Mouse (Mus musculus): ENCODE measurements around the gene Ctps2. TPM values are rescaled to one million over a fixed set of nuclear protein-coding genes. Genes with fewer than 3 reads are reported as not detected.
"Not testable (repeated sequence)": the region's sequence is repeated elsewhere in the genome, so short reads cannot be mapped to it uniquely, and the experiment has no call there.

The Ctps2 gene
- 52.8 and 57.7 TPM in 2 replicates for polyA plus RNA-seq (2015; fragmentation: Nextera tagmentation; extraction: Ambion mirVana)

DNA sequence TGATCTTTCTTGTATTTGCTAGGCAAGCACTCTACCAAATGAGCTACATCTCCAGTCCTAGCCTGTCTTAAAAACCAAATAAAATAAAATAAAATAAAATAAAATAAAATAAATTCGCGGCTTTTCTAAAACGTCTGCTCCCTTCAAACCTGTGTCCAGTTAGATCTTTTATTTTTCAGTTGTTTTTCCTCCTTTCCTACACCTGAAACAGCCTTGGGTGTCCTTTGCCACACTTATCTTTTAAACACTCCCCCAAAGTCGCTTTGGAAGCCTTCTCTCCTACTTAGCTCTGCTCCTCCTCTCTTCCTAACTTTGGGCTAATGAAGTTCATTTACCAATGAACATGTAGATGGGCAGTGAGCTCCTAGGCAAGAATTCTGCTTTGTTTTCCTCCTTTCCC, at the start of gene Ctps2:
Gene Ctps2 (plus strand): TSS at position 301 of the 400 bp plus-strand sequence.
- Histone ChIP-seq H3K36me3 (ENCODE audit: control insufficient read depth, insufficient read depth) (no peaks in the 10 kb centered on the region), H3K4me1 (ENCODE audit: control insufficient read depth, insufficient read depth, low read length) (0 out of 2 replicates have a peak, but pooled peaks cover 5% of the 10 kb centered on the region), H3K27ac (ENCODE audit: low read length) (peak within 1 kb of the TSS; percentile 77), H3K9me3 (replicated peaks; ENCODE audit: control insufficient read depth, low read length) (no peaks in the 10 kb centered on the region), H3K4me2 (ENCODE audit: low read depth, low read length) (peak within 1 kb of the TSS; percentile 65), H3K27me3 (ENCODE audit: control insufficient read depth, insufficient read depth, low read length) (no peaks in the 10 kb centered on the region), H3K9ac (ENCODE audit: low read length) (peak within 1 kb of the TSS; percentile 79), H3K4me3 (ENCODE audit: low read length) (peak within 1 kb of the TSS; percentile 74)
- no peak for ATAC-seq (replicated peaks; ENCODE audit: extremely low read depth, insufficient read depth, low FRiP score)
- WGBS, result 31% methylated on average over 4 of the region's 4 CpGs

DNA sequence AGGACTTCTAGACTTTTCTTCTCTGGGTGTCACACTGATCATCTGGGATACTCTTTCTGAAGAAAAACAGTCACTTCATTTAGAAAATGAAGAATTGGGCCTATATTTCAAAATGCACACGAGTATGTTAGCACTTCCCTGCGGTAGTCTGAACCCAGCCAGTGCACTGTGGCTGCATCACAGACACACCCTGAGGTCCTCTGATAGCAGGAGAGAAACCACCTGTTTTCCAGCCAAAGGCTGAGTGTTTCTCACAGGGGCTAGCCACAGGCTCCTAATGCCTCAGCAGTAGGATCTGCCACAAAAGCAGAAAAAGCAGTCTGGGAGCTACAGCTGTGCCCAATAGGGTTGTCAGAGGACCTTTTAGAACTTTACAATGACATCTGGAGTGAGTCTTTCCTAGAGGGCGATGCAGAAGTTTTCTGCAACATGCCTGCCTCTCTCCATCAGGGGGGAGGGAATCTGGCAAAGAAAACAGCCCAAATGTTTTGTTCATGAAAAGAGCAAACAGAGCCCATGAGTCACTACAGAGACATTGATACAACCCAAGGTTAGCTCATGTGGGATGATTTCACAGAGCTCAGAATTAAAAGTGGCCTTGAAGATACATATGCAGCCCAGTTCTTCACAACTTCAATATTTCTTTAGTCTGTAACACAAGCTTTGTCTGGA, 32.6 kb upstream of the Ctps2 start:
- Histone ChIP-seq H3K9me3 (replicated peaks; ENCODE audit: control insufficient read depth, low read length) (no peaks in the 10 kb centered on the region), H3K9ac (ENCODE audit: low read length) (no peak overlapping the region), H3K4me2 (ENCODE audit: low read depth, low read length) (no peak overlapping the region), H3K4me3 (ENCODE audit: low read length) (no peak overlapping the region), H3K27ac (ENCODE audit: low read length) (no peak overlapping the region), H3K4me1 (ENCODE audit: control insufficient read depth, insufficient read depth, low read length) (no peaks in the 10 kb centered on the region), H3K27me3 (ENCODE audit: control insufficient read depth, insufficient read depth, low read length) (no peaks in the 10 kb centered on the region), H3K36me3 (ENCODE audit: control insufficient read depth, insufficient read depth) (peaks cover 9% of the 10 kb centered on the region; the same call in 1 of the 2 replicates)
- 55% methylated on average over 3 of the region's 3 CpGs for WGBS
- ATAC-seq (replicated peaks; ENCODE audit: extremely low read depth, insufficient read depth, low FRiP score), result 0 out of 2 replicates have a peak, but pooled peaks have one; percentile 28

DNA sequence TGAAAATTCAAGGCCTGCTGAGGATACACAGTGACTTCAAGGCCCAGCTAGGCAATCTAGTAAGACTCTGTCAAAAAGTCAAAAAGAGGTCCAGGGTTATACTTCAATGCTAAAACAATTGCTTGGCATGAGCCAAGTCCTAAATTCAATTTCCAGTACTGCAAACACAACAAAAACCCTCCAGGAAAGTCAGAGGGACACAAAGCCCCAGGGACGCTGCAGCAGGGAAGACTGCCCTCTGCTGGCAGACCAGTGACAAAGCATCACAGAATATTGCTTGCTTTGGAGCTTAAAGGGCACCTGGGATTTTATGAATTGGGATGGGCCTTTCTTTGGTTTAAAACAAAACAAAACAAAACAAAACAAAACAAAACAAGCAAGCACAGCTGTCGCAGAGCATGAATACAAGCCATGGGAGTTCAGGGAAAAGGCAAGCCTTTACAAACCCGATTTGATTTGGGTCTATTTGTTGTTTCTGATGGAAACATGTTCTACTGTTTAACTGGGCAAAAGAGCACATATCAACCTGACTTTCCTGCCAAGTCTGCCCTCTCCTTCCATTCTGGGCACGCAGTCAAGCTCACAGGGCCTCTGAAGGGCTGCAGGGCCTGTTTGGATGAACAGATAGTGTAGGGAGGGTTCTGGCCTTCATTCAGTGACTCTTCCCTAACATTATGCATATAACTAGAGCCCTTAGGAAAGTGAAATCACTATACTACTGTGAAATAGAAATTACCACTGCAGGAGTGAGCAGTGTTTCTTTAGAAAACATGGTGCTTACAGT, 29.1 kb upstream of the Ctps2 start:
- no peak for ATAC-seq (replicated peaks; ENCODE audit: extremely low read depth, insufficient read depth, low FRiP score)
- H3K4me1 ChIP-seq (ENCODE audit: control insufficient read depth, insufficient read depth, low read length), result no peaks in the 10 kb centered on the region
- H3K4me2 ChIP-seq (ENCODE audit: low read depth, low read length), result no peak overlapping the region
- H3K36me3 ChIP-seq (ENCODE audit: control insufficient read depth, insufficient read depth), result peaks cover 13% of the 10 kb centered on the region; the same call in 1 of the 2 replicates
- no peaks in the 10 kb centered on the region for H3K9me3 ChIP-seq (replicated peaks; ENCODE audit: control insufficient read depth, low read length)
- peak overlapping the region; percentile 10; the same call in 1 of the 2 replicates for H3K27ac ChIP-seq (ENCODE audit: low read length)
- H3K4me3 ChIP-seq (ENCODE audit: low read length), result no peak overlapping the region
- H3K9ac ChIP-seq (ENCODE audit: low read length), result no peak overlapping the region
- H3K27me3 ChIP-seq (ENCODE audit: control insufficient read depth, insufficient read depth, low read length), result no peaks in the 10 kb centered on the region
- 31% methylated on average over 4 of the region's 4 CpGs for WGBS

DNA sequence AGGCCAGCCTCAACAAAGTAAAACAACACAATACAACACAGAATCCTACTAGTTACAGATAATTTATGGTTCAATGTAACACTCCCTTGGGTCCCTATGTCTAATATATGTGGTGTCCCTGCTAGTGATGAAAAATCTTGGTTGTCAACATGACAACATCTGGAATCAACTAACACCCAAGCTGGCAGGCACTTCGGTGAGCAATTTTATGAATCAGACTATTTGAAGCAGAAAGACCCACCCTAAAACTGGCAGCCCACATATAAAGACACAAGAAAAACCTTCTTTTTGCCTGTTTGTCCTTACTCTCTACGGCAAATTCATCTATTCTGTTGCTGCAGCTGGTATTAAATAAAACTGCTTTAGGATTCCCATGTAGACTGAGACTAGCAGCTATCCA, 27.3 kb upstream of the Ctps2 start:
- ATAC-seq (replicated peaks; ENCODE audit: extremely low read depth, insufficient read depth, low FRiP score), result no peak
- Histone ChIP-seq H3K4me2 (ENCODE audit: low read depth, low read length) (no peak overlapping the region), H3K9ac (ENCODE audit: low read length) (no peak overlapping the region), H3K4me3 (ENCODE audit: low read length) (no peak overlapping the region), H3K4me1 (ENCODE audit: control insufficient read depth, insufficient read depth, low read length) (no peaks in the 10 kb centered on the region), H3K9me3 (replicated peaks; ENCODE audit: control insufficient read depth, low read length) (no peaks in the 10 kb centered on the region), H3K36me3 (ENCODE audit: control insufficient read depth, insufficient read depth) (peaks cover 14% of the 10 kb centered on the region; the same call in 1 of the 2 replicates), H3K27me3 (ENCODE audit: control insufficient read depth, insufficient read depth, low read length) (no peaks in the 10 kb centered on the region), H3K27ac (ENCODE audit: low read length) (no peak overlapping the region)
- 94% methylated on average over 2 of the region's 2 CpGs for WGBS

DNA sequence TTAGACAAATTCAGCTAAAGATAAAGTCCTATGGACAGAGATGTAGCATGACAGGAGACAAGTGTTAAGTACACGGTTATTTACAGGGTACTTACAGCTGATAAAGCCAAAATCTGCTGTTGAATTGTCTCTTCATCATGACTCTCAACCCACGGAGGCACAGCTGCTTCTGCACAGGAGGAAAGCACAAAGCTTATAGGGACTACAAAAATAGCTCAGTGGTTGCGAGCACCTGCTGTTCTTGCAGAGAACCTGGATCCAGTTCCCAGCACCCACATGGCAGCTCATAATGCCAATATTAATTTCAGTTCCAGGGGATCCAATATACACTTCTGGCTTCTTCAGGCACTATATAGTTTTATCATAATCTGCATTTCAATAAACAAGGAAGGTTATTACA, 22.8 kb upstream of the Ctps2 start:
- Histone ChIP-seq H3K4me2 (ENCODE audit: low read depth, low read length) (no peak overlapping the region), H3K9ac (ENCODE audit: low read length) (no peak overlapping the region), H3K36me3 (ENCODE audit: control insufficient read depth, insufficient read depth) (peaks cover 7% of the 10 kb centered on the region; the same call in 1 of the 2 replicates), H3K9me3 (replicated peaks; ENCODE audit: control insufficient read depth, low read length) (no peaks in the 10 kb centered on the region), H3K4me3 (ENCODE audit: low read length) (no peak overlapping the region), H3K27ac (ENCODE audit: low read length) (no peak overlapping the region), H3K27me3 (ENCODE audit: control insufficient read depth, insufficient read depth, low read length) (no peaks in the 10 kb centered on the region), H3K4me1 (ENCODE audit: control insufficient read depth, insufficient read depth, low read length) (no peaks in the 10 kb centered on the region)
- WGBS, result 83% methylated on average over 3 of the region's 3 CpGs
- ATAC-seq (replicated peaks; ENCODE audit: extremely low read depth, insufficient read depth, low FRiP score), result no peak

DNA sequence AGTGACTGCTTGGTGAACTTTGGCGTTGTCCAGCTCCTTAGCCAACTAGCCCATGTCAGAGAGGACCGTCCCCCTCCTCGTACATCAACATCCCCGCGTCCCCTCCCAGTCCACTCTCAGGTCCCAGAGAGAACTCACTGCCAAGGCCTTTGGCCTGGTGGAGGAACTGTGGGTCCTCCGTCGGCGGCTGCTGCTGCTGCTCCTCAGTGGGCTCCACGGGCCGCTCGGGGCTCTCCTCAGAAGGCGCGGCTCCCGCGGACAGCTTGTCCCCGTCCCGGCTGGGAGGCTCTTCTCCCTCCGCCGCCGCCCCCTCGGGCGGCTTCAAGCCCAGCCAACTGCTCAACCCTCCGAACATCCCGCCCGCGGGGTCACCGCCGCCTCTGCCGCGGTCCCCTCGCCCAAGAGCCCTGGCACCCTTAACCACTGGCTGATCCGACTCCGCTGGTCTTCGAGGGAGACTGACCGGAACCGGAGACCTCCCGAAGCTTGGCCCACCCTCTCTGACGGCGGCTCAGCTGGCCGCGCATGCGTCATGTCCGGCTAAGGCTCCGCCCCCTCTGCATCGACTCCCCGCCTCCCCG, 13.0 kb upstream of the Ctps2 start, which contains the start of gene Syap1:
Gene Syap1 (minus strand): TSS at position 517 of the 581 bp plus-strand sequence.
- peak within 1 kb of the TSS; percentile 78 for H3K4me3 ChIP-seq (ENCODE audit: low read length)
- peak; percentile 94 for ATAC-seq (replicated peaks; ENCODE audit: extremely low read depth, insufficient read depth, low FRiP score)
- no peaks in the 10 kb centered on the region for H3K9me3 ChIP-seq (replicated peaks; ENCODE audit: control insufficient read depth, low read length)
- WGBS, result 14% methylated on average over 43 of the region's 47 CpGs
- peak within 1 kb of the TSS; percentile 66 for H3K4me2 ChIP-seq (ENCODE audit: low read depth, low read length)
- H3K36me3 ChIP-seq (ENCODE audit: control insufficient read depth, insufficient read depth), result no peaks in the 10 kb centered on the region
- H3K27ac ChIP-seq (ENCODE audit: low read length), result peak within 1 kb of the TSS; percentile 66
- peak within 1 kb of the TSS; percentile 88 for H3K9ac ChIP-seq (ENCODE audit: low read length)
- H3K4me1 ChIP-seq (ENCODE audit: control insufficient read depth, insufficient read depth, low read length), result peaks cover 5% of the 10 kb centered on the region
- H3K27me3 ChIP-seq (ENCODE audit: control insufficient read depth, insufficient read depth, low read length), result no peaks in the 10 kb centered on the region

DNA sequence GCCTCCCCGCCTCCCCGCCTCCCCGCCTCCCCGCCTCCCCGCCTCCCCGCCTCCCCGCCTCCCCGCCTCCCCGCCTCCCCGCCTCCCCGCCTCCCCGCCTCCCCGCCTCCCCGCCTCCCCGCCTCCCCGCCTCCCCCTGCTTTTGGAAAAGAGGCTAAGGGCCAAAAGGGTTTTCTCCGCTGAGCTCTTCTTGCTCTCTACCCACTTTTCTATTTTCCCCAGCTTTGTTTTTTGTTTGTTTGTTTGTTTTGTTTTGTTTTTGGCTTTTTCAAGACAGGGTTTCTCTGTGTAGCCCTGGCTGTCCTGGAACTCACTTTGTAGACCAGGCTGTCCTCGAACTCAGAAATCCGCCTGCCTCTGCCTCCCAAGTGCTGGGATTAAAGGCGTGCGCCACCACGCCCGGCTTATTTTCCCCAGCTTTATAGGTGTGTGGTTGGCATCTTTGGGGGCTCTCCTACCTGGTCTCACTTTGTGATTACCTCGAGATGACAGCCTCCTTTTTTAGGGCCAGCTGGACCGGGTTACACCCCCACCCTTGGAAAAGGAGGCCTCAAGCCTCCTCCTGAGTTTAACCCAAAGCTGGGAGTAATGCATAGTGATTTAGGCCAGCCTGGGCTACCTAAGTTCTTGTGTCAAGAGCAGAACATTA, 12.3 kb upstream of the Ctps2 start:
- not testable (repeated sequence) for H3K4me3 ChIP-seq (ENCODE audit: low read length); H3K27me3 ChIP-seq (ENCODE audit: control insufficient read depth, insufficient read depth, low read length); H3K9me3 ChIP-seq (replicated peaks; ENCODE audit: control insufficient read depth, low read length); H3K4me1 ChIP-seq (ENCODE audit: control insufficient read depth, insufficient read depth, low read length); H3K4me2 ChIP-seq (ENCODE audit: low read depth, low read length); H3K27ac ChIP-seq (ENCODE audit: low read length); H3K9ac ChIP-seq (ENCODE audit: low read length); H3K36me3 ChIP-seq (ENCODE audit: control insufficient read depth, insufficient read depth)
- WGBS, result 74% methylated on average over 9 of the region's 25 CpGs
- 0 out of 2 replicates have a peak, but pooled peaks have one; percentile 19 for ATAC-seq (replicated peaks; ENCODE audit: extremely low read depth, insufficient read depth, low FRiP score)

DNA sequence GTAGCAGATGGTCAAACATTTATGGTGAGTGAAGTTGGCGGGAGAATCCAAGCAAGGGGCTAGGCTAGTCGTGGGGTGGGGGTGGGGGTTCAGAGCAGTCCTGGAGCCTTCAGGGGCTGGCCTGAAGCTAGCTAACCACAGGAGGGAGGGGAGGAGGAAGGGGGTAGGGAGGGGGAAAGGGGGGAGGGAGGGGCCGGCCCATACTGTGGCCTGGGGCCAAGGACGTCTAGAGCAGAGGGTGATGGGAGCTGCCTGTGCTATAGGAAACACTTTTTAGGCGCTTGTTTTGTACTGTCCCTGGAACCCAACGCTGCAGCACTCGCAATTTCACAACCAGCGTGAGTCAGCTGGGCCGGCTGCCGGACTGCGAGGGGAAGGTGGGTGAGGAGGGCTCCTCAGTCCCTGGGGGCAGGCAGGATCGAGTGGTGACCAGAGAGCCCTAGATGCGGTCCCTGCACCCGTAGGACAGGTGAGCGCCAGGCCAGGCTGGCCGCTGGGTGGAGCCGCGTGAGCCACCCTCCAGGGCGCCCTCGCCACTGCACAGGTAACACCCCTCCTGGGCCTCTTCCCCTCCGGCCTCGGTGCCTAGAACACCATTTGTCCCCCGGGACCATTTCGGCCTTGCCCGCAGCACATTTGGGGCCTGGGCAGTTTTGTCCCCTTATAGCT, 467 bp downstream of the Ctps2 start:
- peak overlapping the region; percentile 79 for H3K9ac ChIP-seq (ENCODE audit: low read length)
- ATAC-seq (replicated peaks; ENCODE audit: extremely low read depth, insufficient read depth, low FRiP score), result peak; percentile 87
- H3K36me3 ChIP-seq (ENCODE audit: control insufficient read depth, insufficient read depth), result no peaks in the 10 kb centered on the region
- H3K27ac ChIP-seq (ENCODE audit: low read length), result peak overlapping the region; percentile 77
- no peaks in the 10 kb centered on the region for H3K27me3 ChIP-seq (ENCODE audit: control insufficient read depth, insufficient read depth, low read length)
- H3K4me1 ChIP-seq (ENCODE audit: control insufficient read depth, insufficient read depth, low read length), result 0 out of 2 replicates have a peak, but pooled peaks cover 5% of the 10 kb centered on the region
- no peaks in the 10 kb centered on the region for H3K9me3 ChIP-seq (replicated peaks; ENCODE audit: control insufficient read depth, low read length)
- 20% methylated on average over 19 of the region's 25 CpGs for WGBS
- peak overlapping the region; percentile 65 for H3K4me2 ChIP-seq (ENCODE audit: low read depth, low read length)
- peak overlapping the region; percentile 74 for H3K4me3 ChIP-seq (ENCODE audit: low read length)

Data from heart, embryonic 16.5 days (tissue).